Mouse (Mus musculus) intestine, embryonic 14.5 days (tissue): ENCODE data around the gene Sfxn5. TPM values are rescaled to one million over a fixed set of nuclear protein-coding genes. Genes with fewer than 3 reads are reported as not detected.
A peak's percentile ranks its signal among the peaks of the same experiment; 100 is the strongest.

Experiments used
- ATAC-seq: fragments of 200-750 bp; cut with Nextera tagmentation; replicated peaks from 2 replicates; pipeline ENCODE4 v1.8.0; 2017; ENCODE audit warnings: low read depth, moderate number of reproducible peaks, moderate TSS enrichment, moderate library complexity; ENCODE audit not compliant: low FRiP score, low TSS enrichment
- DNase-seq: peaks from one replicate; pipeline ENCODE4 v3.0.0-alpha.2; 2018; ENCODE audit warnings: low spot score
- H3K27ac ChIP-seq: fragments of 300-500 bp; sonication (generic); 2 replicates; pipeline ENCODE4 v1.5.1; 2014; ENCODE audit warnings: low read depth, mild to moderate bottlenecking, control low read depth
- H3K27me3 ChIP-seq: fragments of 300-500 bp; sonication (generic); replicated peaks from 2 replicates; pipeline ENCODE4 v1.6.1; 2014; ENCODE audit warnings: low read length, control low read depth; ENCODE audit not compliant: control insufficient read depth, insufficient read depth
- H3K36me3 ChIP-seq: fragments of 300-500 bp; sonication (generic); 2 replicates; pipeline ENCODE4 v1.6.1; 2014; ENCODE audit warnings: low read length, control low read depth; ENCODE audit not compliant: control insufficient read depth, insufficient read depth
- H3K4me1 ChIP-seq: fragments of 300-500 bp; sonication (generic); replicated peaks from 2 replicates; pipeline ENCODE4 v1.6.1; 2014; ENCODE audit warnings: low read length, control low read depth, mixed read lengths; ENCODE audit not compliant: control insufficient read depth, insufficient read depth
- H3K4me2 ChIP-seq: fragments of 300-500 bp; sonication (generic); 2 replicates; pipeline ENCODE4 v1.6.1; 2014; ENCODE audit warnings: low read length
- H3K4me3 ChIP-seq: fragments of 300-500 bp; sonication (generic); 2 replicates; pipeline ENCODE4 v1.5.1; 2014; ENCODE audit warnings: low read depth, low read length, control low read depth, mixed read lengths
- H3K9ac ChIP-seq: fragments of 300-500 bp; sonication (generic); 2 replicates; pipeline ENCODE4 v1.6.1; 2014; ENCODE audit warnings: mild to moderate bottlenecking, low read length
- H3K9me3 ChIP-seq: fragments of 300-500 bp; sonication (generic); 2 replicates; pipeline ENCODE4 v1.6.1; 2016; ENCODE audit warnings: low read length, control low read depth; ENCODE audit not compliant: control insufficient read depth
- WGBS: fragments of 180-500 bp; shearing (Covaris S2); extraction: QIAGEN DNeasy Blood & Tissue Kit; methylation state at CpG from one replicate; pipeline ENCODE4 v1.1.7; 2014; 5-methylcytosine and 5-hydroxymethylcytosine counted together
- polyA plus RNA-seq: library from polyadenylated mRNA; unstranded; fragments of >200 nt; fragmentation: Nextera tagmentation; extraction: Ambion mirVana; gene quantifications from 2 replicates; pipeline ENCODE4 v1.2.1, GENCODE M21; 2014

Sfxn5 gene
- polyA plus RNA-seq, 1 experiment from 2014 or later, result 8.3 TPM

- H3K27me3 ChIP-seq, result no peaks in the 10 kb centered on the region
- H3K4me1 ChIP-seq, result no peaks in the 10 kb centered on the region
- H3K4me2 ChIP-seq, result no peak overlapping the region
- no peak overlapping the region for H3K4me3 ChIP-seq
- no peak overlapping the region for H3K27ac ChIP-seq
- DNase-seq (no peak), ATAC-seq (no peak)
- no peak overlapping the region for H3K9ac ChIP-seq
- no peaks in the 10 kb centered on the region for H3K36me3 ChIP-seq
- 78% methylated on average over 3 of the region's 3 CpGs for whole genome bisulfite sequencing
- no peaks in the 10 kb centered on the region for H3K9me3 ChIP-seq
These were observed 79.9 kb downstream of the Sfxn5 start for GRCm38 (mm10) chr6:85253275-85253674.

GRCm38 (mm10) chr6:85252251-85253058 lies 80.8 kb downstream of the Sfxn5 start:
- WGBS, result 79% methylated on average over 17 of the region's 17 CpGs
- Histone ChIP-seq H3K4me2 (no peak overlapping the region), H3K27ac (no peak overlapping the region), H3K36me3 (no peaks in the 10 kb centered on the region), H3K4me3 (no peak overlapping the region), H3K27me3 (no peaks in the 10 kb centered on the region), H3K9me3 (no peaks in the 10 kb centered on the region), H3K9ac (no peak overlapping the region), H3K4me1 (no peaks in the 10 kb centered on the region)
- ATAC-seq (no peak), DNase-seq (no peak)

GRCm38 (mm10) chr6:85250811-85251241 lies 82.4 kb downstream of the Sfxn5 start:
- H3K9me3 ChIP-seq, result no peaks in the 10 kb centered on the region
- H3K4me1 ChIP-seq, result no peaks in the 10 kb centered on the region
- H3K27me3 ChIP-seq, result no peaks in the 10 kb centered on the region
- no peak for DNase-seq
- ATAC-seq, result no peak
- 44% methylated on average over 6 of the region's 6 CpGs for WGBS
- H3K4me2 ChIP-seq, result no peak overlapping the region
- H3K9ac ChIP-seq, result no peak overlapping the region
- no peak overlapping the region for H3K27ac ChIP-seq
- H3K4me3 ChIP-seq, result no peak overlapping the region
- no peaks in the 10 kb centered on the region for H3K36me3 ChIP-seq

- no peaks in the 10 kb centered on the region for H3K9me3 ChIP-seq
- H3K4me2 ChIP-seq, result no peak overlapping the region
- DNase-seq (no peak), ATAC-seq (no peak)
- H3K4me1 ChIP-seq, result no peaks in the 10 kb centered on the region
- no peak overlapping the region for H3K4me3 ChIP-seq
- H3K9ac ChIP-seq, result no peak overlapping the region
- no peak overlapping the region for H3K27ac ChIP-seq
- H3K27me3 ChIP-seq, result no peaks in the 10 kb centered on the region
- 81% methylated on average over 9 of the region's 9 CpGs for WGBS
- H3K36me3 ChIP-seq, result no peaks in the 10 kb centered on the region
These were observed 83.4 kb downstream of the Sfxn5 start for GRCm38 (mm10) chr6:85249821-85250220.

- peak; percentile 68 for ATAC-seq
- H3K4me3 ChIP-seq, result no peak overlapping the region
- H3K9me3 ChIP-seq, result no peaks in the 10 kb centered on the region
- H3K4me1 ChIP-seq, result peaks cover 5% of the 10 kb centered on the region; the same call in 1 of the 2 replicates
- H3K27ac ChIP-seq, result no peak overlapping the region
- H3K27me3 ChIP-seq, result no peaks in the 10 kb centered on the region
- no peak overlapping the region; the same call in 1 of the 2 replicates for H3K4me2 ChIP-seq
- peak; percentile 94 for DNase-seq
- H3K9ac ChIP-seq, result no peak overlapping the region
- 11% methylated on average over 4 of the region's 4 CpGs for WGBS
- H3K36me3 ChIP-seq, result no peaks in the 10 kb centered on the region
These were observed 94.2 kb downstream of the Sfxn5 start for GRCm38 (mm10) chr6:85239044-85239489.

GRCm38 (mm10) chr6:85237595-85238337 lies 95.5 kb downstream of the Sfxn5 start:
- H3K36me3 ChIP-seq, result no peaks in the 10 kb centered on the region
- no peaks in the 10 kb centered on the region for H3K27me3 ChIP-seq
- 52% methylated on average over 10 of the region's 10 CpGs for WGBS
- no peak for DNase-seq
- no peak overlapping the region for H3K4me2 ChIP-seq
- no peak overlapping the region for H3K27ac ChIP-seq
- H3K4me1 ChIP-seq, result peaks cover 9% of the 10 kb centered on the region; the same call in 1 of the 2 replicates
- H3K9ac ChIP-seq, result no peak overlapping the region
- no peak overlapping the region for H3K4me3 ChIP-seq
- no peak for ATAC-seq
- H3K9me3 ChIP-seq, result no peaks in the 10 kb centered on the region

GRCm38 (mm10) chr6:85237001-85237400 lies 96.2 kb downstream of the Sfxn5 start:
- H3K27ac ChIP-seq, result no peak overlapping the region
- ATAC-seq, result no peak
- H3K4me1 ChIP-seq, result peaks cover 9% of the 10 kb centered on the region; the same call in 1 of the 2 replicates
- no peak overlapping the region for H3K9ac ChIP-seq
- H3K9me3 ChIP-seq, result no peaks in the 10 kb centered on the region
- 51% methylated on average over 5 of the region's 5 CpGs for WGBS
- no peaks in the 10 kb centered on the region for H3K36me3 ChIP-seq
- no peaks in the 10 kb centered on the region for H3K27me3 ChIP-seq
- H3K4me2 ChIP-seq, result no peak overlapping the region
- H3K4me3 ChIP-seq, result no peak overlapping the region
- no peak for DNase-seq

- Histone ChIP-seq H3K27ac (no peak overlapping the region), H3K4me2 (no peak overlapping the region), H3K27me3 (no peaks in the 10 kb centered on the region), H3K4me3 (no peak overlapping the region), H3K36me3 (no peaks in the 10 kb centered on the region), H3K9me3 (no peaks in the 10 kb centered on the region), H3K4me1 (peaks cover 9% of the 10 kb centered on the region; the same call in 1 of the 2 replicates), H3K9ac (no peak overlapping the region)
- DNase-seq, result no peak
- ATAC-seq, result no peak
- WGBS, result 39% methylated on average over 5 of the region's 5 CpGs
These were observed 98.4 kb downstream of the Sfxn5 start for GRCm38 (mm10) chr6:85234796-85235195.
